Mouse (Mus musculus) testis, adult 2 months (tissue): ENCODE measurements at regions not wholly inside any gene's neighbourhood (a gene's known extent, or its start where the extent isn't known, plus 50 kb on each side); places are given as distances from the start of the nearest gene placed in this dataset.

Source experiments
- CTCF ChIP-seq: fragments of 200-500 bp; IDR thresholded peaks from 2 replicates; pipeline ENCODE4 v1.5.1; 2012; ENCODE audit warnings: low read depth, mild to moderate bottlenecking, inconsistent platforms, low read length, moderate library complexity; ENCODE audit not compliant: control insufficient read depth, insufficient read depth, insufficient replicate concordance
- POLR2A ChIP-seq: fragments of 200-500 bp; IDR thresholded peaks from 2 replicates; pipeline ENCODE4 v1.6.1; 2012; ENCODE audit warnings: low read depth, mild to moderate bottlenecking, inconsistent platforms, low read length, moderate library complexity; ENCODE audit not compliant: control insufficient read depth

GRCm38 (mm10) chr11:26981216-26981615 is 387.4 kb upstream of the Vrk2 start:
- TF ChIP-seq CTCF (no peak), POLR2A (no peak)
